Mouse (Mus musculus) brain, embryonic 14.5 days (tissue): ENCODE results near the gene U2af1.

Source experiments
- CTCF ChIP-seq: fragments of 200-500 bp; IDR thresholded peaks from 2 replicates; pipeline ENCODE4 v1.5.1; 2012; ENCODE audit warnings: inconsistent platforms, mild to moderate bottlenecking, moderate library complexity, borderline replicate concordance; ENCODE audit not compliant: insufficient read depth, insufficient read length; ENCODE audit errors: extremely low read depth
- POLR2A ChIP-seq: fragments of 200-500 bp; IDR thresholded peaks from 2 replicates; pipeline ENCODE4 v1.6.1; 2012; ENCODE audit warnings: mild to moderate bottlenecking, inconsistent platforms, borderline replicate concordance; ENCODE audit not compliant: poor library complexity, insufficient read depth, insufficient read length, severe bottlenecking; ENCODE audit errors: extremely low read depth

DNA sequence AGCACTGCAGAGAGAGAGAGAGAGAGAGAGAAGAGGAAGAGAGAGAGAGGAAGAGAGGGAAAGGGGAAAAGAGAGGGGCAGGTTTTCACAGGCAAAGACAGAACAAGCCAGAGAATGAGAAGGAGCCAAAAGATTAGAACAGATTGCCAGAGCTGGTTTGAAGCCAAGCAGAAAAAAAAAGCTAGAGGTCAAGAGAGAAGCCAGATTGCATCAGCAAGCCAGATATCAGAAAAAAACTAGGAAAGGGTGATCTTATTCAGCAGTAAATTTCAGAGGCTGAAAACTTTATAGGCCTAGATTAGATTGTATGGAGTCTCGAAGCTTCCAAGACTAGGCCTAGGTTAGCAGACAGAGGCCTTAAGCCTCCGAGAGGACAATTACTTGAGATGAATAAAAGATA is 30.7 kb downstream of the U2af1 start:
- TF ChIP-seq CTCF = no peak
- TF ChIP-seq POLR2A = no peak
